Mouse (Mus musculus) CH12F3 (cell line): ENCODE measurements around the gene Prkaca.
"Not testable (repeated sequence)": the region's sequence is repeated elsewhere in the genome, so short reads cannot be mapped to it uniquely, and the experiment has no call there.

Experiments
- in situ Hi-C: fragments of 300-500 bp; cut with MboI; formaldehyde crosslinking; loops from 2 replicates; pipeline ENCODE4 v1.14.3; 2020; ENCODE audit warnings: low sequenced_read_pairs

Prkaca gene

GRCm38 (mm10) chr8:84001281-84002000 is 28.6 kb downstream of the Prkaca start, which contains the start of gene 1700067K01Rik:
1700067K01Rik (plus strand) TSS chr8:84001502.
- in situ Hi-C loops = no loop called here

DNA sequence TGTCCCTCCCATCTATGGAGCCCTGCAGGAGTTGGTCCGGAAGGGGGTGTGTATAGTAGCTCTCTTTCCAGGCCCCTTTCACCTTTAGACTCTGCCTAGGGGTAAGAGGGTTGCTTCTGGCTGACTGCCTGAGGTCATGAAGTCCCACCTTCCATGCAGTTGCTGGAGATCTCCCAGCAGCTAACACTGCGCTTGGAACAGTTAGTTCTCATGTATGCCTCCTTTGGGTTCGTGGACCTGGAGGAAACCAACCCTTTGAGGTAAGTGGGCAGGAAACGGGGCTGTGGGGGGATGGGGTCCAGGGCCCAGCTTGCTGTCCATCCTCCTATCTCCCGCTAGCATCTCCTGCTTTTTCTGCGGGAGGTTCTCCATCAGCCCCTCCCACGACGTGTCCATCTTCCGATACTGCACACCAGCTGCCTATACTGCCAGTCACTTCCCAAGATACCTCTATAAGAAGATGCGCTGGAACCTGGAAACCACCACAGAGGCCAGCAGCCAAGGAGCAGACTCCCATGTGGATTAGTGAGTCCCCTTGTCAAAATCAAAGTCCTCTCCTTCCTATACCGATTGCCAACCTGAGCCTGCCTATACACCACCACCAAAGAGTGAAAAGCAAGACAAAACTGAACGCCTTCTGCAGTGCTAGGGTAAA is 30.3 kb downstream of the Prkaca start:
- in situ Hi-C loops = no loop called here

- in situ Hi-C loops = no loop called here
Measured at GRCm38 (mm10) chr8:84003612-84004246, 30.9 kb downstream of the Prkaca start.

DNA sequence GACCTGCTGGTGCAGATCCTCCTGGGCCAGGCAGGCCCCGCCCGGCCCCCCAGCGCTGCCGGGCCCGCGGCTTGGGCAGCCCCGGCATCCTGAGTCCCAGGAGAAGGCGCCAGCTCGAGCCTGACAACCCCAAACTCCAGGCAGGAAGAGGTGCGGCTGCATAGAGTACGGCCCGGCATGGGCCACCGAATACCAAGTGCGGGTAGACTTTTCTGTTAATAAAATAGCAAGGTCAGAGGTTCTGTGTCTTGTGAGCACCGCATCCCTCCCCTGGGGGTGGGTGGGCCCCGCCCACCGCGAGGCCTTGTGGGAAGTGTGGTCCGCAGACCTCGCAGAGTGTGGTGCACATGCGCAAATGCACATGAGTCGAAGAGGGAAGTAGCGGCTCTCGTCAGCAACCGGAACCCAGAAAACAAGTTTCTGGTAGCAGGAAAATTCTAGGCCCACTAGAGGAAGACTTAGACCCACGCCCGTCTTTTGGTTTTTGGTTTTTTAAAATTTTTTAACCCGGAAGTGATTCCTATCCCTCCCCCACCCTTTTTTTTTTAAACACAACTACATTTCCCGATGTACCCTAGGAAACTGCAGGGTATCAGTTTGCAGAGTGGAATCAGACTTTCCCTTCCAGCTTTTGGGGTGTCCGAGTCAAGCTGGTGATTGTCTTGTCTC is 31.9 kb downstream of the Prkaca start:
- in situ Hi-C loops = no loop called here

GRCm38 (mm10) chr8:84005502-84005901 is 32.7 kb downstream of the Prkaca start:
- in situ Hi-C loops = not testable (repeated sequence)

DNA sequence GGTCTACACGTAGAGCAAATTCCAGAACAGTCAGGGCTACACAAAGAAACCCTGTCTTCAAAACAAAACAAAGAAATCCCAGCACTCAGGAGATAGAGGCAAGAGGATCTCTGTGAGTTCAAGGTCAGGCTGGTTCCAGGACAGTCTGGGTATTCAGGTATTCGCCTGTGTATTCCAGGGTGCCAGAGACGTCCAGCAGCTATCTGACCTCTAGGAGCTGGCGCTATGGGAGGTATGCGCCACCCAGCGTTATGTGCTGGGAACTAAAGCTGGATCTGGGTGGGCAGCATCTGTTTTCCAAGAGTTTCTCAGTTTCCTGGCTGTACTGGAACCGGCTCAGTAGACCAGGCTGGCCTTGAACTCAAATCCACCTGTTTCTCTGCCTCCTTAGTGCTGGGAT is 35.6 kb downstream of the Prkaca start:
- in situ Hi-C loops = no loop called here

- in situ Hi-C loops = no loop called here
Measured at GRCm38 (mm10) chr8:84009876-84010275, 37.1 kb downstream of the Prkaca start.

DNA sequence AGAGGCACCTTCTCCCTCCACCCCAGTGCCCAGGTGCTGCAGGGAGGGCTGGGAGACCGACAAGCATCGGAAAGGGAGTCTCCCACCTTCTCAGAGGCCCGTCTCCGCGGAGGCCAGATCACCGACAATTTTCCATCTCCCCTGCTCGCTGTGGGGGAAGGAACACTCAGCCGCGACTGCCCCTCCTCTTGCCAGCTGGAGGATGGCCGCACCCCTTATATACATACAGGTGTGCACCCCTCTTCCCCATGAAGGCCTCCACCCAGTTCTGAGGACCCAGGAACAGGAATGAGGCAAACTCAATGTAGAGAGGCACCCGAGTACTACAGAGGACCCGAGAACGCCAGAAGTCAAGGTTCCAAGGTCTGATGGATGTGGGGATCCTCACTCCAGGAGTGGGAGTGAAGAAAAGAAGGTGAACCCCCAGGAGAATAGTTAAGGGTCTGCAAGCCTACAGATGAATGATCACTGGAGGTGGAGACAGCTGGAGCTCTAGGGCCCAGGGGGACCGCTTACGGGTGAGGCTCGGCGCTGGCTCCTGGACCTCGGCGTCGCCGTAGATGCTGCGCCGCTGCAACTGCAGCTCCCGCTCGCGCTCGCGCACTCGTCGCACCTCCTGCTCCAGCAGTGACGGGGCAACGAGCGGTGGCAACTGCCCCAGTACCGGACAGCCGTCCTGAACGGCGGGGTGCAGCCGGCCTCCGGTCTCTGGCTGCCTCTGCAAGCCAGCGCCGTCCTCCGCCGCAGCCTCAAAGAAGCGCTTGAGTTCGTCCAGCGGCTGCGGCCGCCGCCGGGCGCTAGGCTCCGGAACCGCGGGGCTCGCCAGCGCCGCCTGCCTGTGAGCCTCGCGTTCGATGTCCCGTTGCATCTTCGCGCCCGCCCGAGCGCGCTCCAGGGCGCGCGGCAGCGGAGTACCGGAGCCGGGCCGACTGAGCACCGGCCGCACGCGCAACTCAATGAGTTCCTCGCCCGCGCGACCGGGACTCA is 38.1 kb downstream of the Prkaca start:
- in situ Hi-C loops = no loop called here

DNA sequence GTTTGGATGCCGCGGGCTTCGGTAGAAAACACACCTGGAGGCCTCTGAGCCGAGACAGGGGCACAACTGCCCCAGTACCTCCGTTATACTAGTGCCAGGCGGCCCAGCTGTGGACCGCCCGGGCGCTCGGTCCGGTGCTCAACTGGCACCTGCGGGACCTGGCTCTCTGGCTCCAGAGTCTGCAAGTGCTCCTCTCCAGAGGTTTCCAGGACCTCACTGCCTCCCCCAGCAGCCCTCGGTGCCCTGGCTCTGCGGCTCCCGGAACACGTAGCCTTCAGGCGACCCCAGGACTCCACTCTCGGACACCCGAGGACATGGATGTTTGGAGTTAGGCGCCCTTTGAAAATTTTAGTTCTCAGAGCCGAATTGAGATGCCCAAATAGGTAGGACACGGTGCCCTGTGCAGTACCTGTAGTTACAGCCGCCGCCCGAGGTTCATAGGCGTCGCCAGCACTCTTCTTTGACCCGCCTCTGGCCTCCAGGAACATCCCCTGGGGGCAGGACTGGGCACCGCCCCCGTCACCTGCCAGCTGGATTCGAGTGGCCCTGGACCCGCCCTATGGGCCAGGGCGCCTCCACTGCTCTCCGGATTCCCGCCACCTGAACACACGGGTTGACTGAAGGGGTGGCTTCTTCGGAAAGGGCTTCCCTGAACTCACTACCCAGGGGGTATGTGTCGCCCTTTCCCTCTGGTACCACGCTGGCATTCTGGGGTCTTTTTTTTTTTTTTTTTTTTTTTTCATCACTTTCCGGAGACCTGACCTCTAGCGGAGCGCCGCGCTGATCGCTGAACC is 39.1 kb downstream of the Prkaca start, which contains the start of gene 2210011C24Rik:
Gene 2210011C24Rik (minus strand): TSS at position 467 of the 794 bp plus-strand sequence.
- in situ Hi-C loops = no loop called here

- in situ Hi-C loops = no loop called here
Measured at GRCm38 (mm10) chr8:84012499-84013165, 39.8 kb downstream of the Prkaca start.

DNA sequence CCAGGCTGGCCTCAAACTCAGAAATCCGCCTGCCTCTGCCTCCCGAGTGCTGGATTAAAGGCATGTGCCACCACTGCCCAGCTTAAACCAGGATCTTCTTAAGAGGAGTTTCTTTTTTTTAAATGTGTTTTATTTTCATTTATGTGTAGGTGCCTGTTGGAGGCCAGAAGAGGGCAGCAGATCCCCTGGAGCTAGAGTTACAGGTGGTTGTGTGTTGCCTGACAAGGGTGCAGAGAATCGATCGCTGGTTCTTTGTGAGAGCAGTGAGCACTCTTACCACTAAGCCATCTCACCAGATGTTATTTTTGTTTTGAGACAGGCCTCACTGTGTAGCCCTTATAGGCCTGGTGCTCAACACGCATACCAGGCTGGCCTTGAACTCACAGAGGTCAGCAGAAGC is 43.0 kb downstream of the Prkaca start:
- in situ Hi-C loops = no loop called here

GRCm38 (mm10) chr8:84019738-84020137 is 46.9 kb downstream of the Prkaca start:
- in situ Hi-C loops = no loop called here

- in situ Hi-C loops = no loop called here
Measured at GRCm38 (mm10) chr8:84021096-84021495, 48.3 kb downstream of the Prkaca start, which contains the start of gene Palm3. Palm3 (plus strand) TSS chr8:84021471.

GRCm38 (mm10) chr8:84021569-84021968 is 48.8 kb downstream of the Prkaca start:
- in situ Hi-C loops = no loop called here

- in situ Hi-C loops = no loop called here
Measured at GRCm38 (mm10) chr8:84023085-84023484, 50.3 kb downstream of the Prkaca start.

- in situ Hi-C loops = no loop called here
Measured at GRCm38 (mm10) chr8:84023631-84024030, 50.8 kb downstream of the Prkaca start.

DNA sequence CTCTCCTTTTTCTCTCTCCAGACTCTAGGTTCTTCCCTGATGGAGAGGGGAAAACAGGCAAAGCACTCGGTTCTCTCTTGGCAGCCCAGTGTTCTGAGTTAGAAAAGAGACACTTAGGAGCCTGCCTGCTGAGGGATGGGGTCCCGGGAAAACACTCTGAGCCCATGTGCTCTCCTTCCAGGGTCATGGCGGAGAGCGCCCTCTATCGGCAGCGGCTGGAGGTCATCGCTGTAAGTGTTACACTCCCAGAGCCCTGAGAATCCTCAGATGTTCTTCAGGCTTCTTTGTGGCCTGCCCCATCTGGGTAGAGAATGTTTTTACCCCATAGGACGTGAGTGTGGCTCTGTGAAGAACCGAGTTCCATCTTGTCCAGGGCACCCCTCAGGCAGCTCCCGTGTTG is 51.4 kb downstream of the Prkaca start:
- in situ Hi-C loops = no loop called here

DNA sequence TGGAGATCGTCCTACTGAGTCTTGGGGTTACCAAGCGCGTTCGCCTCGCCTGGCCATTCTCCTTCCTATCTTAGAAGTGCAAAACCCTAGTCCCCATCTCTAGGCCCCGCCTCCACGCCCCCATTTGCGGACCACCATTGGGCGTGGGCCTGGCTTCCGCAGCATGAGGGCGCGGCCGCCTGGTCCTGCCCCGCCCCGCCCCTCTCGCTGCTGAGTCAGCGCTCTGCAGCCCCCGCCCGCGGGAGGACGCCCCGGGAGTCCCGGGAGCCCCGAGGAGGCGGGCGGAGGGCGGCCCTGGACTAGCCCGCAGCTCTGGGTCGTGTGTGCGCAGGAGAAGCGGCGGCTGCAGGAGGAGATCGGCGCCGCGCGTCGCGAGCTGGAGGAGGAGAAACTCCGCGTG is 53.1 kb downstream of the Prkaca start:
- in situ Hi-C loops = no loop called here

- in situ Hi-C loops = no loop called here
Measured at GRCm38 (mm10) chr8:84027449-84027848, 54.7 kb downstream of the Prkaca start.
